ENCODE assay signal across 31 mouse cellular contexts in the genomic region with DNA sequence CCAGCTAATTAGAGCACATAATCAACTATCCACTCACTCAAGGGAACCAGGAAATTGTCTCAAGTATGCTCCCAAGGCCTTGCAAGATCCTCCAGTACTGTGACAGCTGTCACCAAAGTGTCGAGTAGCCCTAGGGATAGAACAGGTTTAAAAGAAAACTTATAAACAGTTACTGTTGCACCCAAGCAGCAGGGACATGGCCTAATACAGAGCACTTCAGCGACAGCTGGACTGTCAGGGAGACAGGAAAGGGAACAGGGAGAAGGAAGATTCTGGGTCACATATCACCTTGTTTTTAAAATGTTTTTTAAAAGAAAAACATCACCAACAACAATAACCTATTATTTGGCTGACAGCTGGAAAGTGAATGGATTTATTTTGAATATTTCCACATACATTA.
"Had no signal": no experiment of that assay in that cellular context is flagged by ENCODE, and none has a peak within 500 bp of the region (broad histone marks: within the 10 kb centered on the region; RNA-seq: fewer than 3 reads in every experiment).

No protein-coding gene starts in this region.

- H3K9ac ChIP-seq: limb, embryonic 12.5 days; limb, embryonic 13.5 days; limb, embryonic 15.5 days; liver, embryonic 12.5 days; liver, embryonic 13.5 days; liver, embryonic 14.5 days; liver, embryonic 15.5 days; liver, postnatal 0 days; lung, embryonic 14.5 days; lung, embryonic 15.5 days; midbrain, embryonic 12.5 days; midbrain, embryonic 13.5 days; midbrain, embryonic 15.5 days; neural tube, embryonic 12.5 days had no signal

- H3K9me3 ChIP-seq: limb, embryonic 10.5 days; limb, embryonic 15.5 days; liver, embryonic 12.5 days; liver, embryonic 13.5 days; liver, embryonic 15.5 days; lung, embryonic 15.5 days; midbrain, embryonic 10.5 days; midbrain, embryonic 12.5 days; midbrain, embryonic 13.5 days; midbrain, embryonic 15.5 days; neural tube, embryonic 12.5 days had no signal

- H3K4me2 ChIP-seq: limb, embryonic 12.5 days; limb, embryonic 13.5 days; limb, embryonic 15.5 days; liver, embryonic 11.5 days; liver, embryonic 12.5 days; liver, embryonic 13.5 days; liver, embryonic 15.5 days; lung, embryonic 14.5 days; lung, embryonic 15.5 days; midbrain, embryonic 11.5 days; midbrain, embryonic 12.5 days; midbrain, embryonic 13.5 days; midbrain, embryonic 15.5 days; neural tube, embryonic 12.5 days had no signal

- DNase-seq: left cerebral cortex, postnatal 4 days; liver; liver, embryonic 13.5 days; liver, postnatal 0 days; lung, adult 18-20 months; lung, adult 2 months; lung, embryonic 14.5 days; lung, postnatal 10 days; lung, postnatal 14 days; lung, postnatal 36 days; lung, postnatal 4 days; midbrain, embryonic 14.5 days had no signal

- ATAC-seq: liver, embryonic 12.5 days; liver, postnatal 0 days; lung, postnatal 0 days; midbrain, embryonic 13.5 days; midbrain, embryonic 15.5 days; midbrain, embryonic 16.5 days had no signal

- H3K27ac ChIP-seq: limb, embryonic 10.5 days; limb, embryonic 12.5 days; limb, embryonic 13.5 days; limb, embryonic 15.5 days; liver, embryonic 12.5 days; liver, embryonic 13.5 days; liver, embryonic 14.5 days; liver, embryonic 15.5 days; lung, embryonic 15.5 days; macrophage; midbrain, embryonic 10.5 days; midbrain, embryonic 12.5 days; midbrain, embryonic 13.5 days; midbrain, embryonic 15.5 days; neural tube, embryonic 12.5 days had no signal

- H3K4me1 ChIP-seq: limb, embryonic 10.5 days; limb, embryonic 12.5 days; limb, embryonic 13.5 days; lung, embryonic 15.5 days had no signal

- H3K36me3 ChIP-seq: lung, embryonic 15.5 days had no signal

- H3K4me3 ChIP-seq: limb, embryonic 10.5 days; limb, embryonic 12.5 days; limb, embryonic 13.5 days; limb, embryonic 15.5 days; liver, embryonic 12.5 days; liver, embryonic 13.5 days; liver, embryonic 15.5 days; lung, embryonic 15.5 days; megakaryocyte, embryonic 14.5 days; midbrain, embryonic 10.5 days; midbrain, embryonic 12.5 days; midbrain, embryonic 13.5 days; midbrain, embryonic 15.5 days; neural tube, embryonic 12.5 days had no signal

- H3K27me3 ChIP-seq: limb, embryonic 12.5 days; limb, embryonic 13.5 days; limb, embryonic 15.5 days; liver, embryonic 12.5 days; liver, embryonic 13.5 days; liver, embryonic 15.5 days; lung, embryonic 15.5 days; megakaryocyte, embryonic 14.5 days; midbrain, embryonic 12.5 days; midbrain, embryonic 13.5 days; midbrain, embryonic 15.5 days; neural tube, embryonic 12.5 days had no signal
